Mouse (Mus musculus): Measurements from ENCODE around the gene Ppat.

The Ppat gene

GRCm38 (mm10) chr5:76892608-76893007, 58.8 kb downstream of the Ppat start:
- in situ Hi-C loops (cut with MboI, MseI) = no loop called here

- in situ Hi-C loops (cut with MboI, MseI) = no loop called here
Measured at GRCm38 (mm10) chr5:76887011-76887410, 64.4 kb downstream of the Ppat start.

GRCm38 (mm10) chr5:76884107-76884506, 67.3 kb downstream of the Ppat start:
- in situ Hi-C loops (cut with MboI, MseI) = no loop called here

GRCm38 (mm10) chr5:76876106-76876758, 75.1 kb downstream of the Ppat start:
- in situ Hi-C loops (cut with MboI, MseI) = no loop called here

GRCm38 (mm10) chr5:76869553-76869952, 81.8 kb downstream of the Ppat start:
- in situ Hi-C loops (cut with MboI, MseI) = no loop called here

GRCm38 (mm10) chr5:76868693-76869286, 82.6 kb downstream of the Ppat start:
- in situ Hi-C loops (cut with MboI, MseI) = no loop called here

- in situ Hi-C loops (cut with MboI, MseI) = no loop called here
Measured at GRCm38 (mm10) chr5:76866819-76867218, 84.6 kb downstream of the Ppat start.
